Mouse (Mus musculus) ZHBTc4 (cell line): ENCODE measurements at regions not wholly inside any gene's neighbourhood (a gene's known extent, or its start where the extent isn't known, plus 50 kb on each side); places are given as distances from the start of the nearest gene placed in this dataset.

Source experiments
- DNase-seq: peaks from one replicate; pipeline ENCODE4 v3.0.0-alpha.2; 2011; ENCODE audit warnings: low read depth, low spot score

DNA sequence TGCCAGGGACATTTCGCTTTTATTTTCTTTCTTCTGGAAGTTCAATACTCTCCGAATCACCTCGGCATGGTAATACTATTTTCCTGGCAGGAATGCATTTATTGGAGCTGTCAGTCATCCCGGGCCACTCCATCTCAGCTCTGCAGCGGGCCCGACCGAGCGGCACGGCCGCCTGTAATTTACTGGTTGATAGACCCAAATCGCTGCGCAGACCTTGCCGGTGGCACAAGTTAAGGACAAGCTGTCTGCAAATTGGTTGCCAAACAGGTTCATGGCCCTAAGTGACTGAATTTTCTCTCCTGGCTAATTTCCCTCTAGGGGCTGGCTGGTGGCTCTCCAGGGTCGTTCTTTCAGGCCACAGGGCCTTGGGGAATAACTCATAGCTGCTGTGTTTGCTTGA lies 169.4 kb upstream of the Kcnab2 start:
- no peak for DNase-seq

DNA sequence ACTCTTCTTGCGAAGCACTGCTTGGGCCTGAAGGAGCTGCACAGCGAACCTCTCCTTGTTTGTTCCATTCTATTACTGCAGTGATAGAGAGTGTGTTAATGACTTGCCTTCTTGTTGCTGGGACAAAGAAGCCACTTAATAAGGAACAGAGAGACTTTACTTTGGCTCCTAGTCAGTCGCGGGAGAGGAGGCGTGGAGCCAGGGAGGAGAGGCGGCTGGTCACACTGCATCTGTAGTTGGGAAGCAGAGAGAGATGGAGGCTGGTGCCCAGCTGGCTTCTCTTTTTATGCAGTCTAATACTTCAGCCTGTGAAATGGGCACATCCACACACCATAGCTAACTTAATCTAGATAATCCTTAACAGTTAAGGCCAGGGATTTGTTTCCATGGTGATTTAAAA lies 159.4 kb upstream of the Kcnab2 start:
- DNase-seq: no peak

DNA sequence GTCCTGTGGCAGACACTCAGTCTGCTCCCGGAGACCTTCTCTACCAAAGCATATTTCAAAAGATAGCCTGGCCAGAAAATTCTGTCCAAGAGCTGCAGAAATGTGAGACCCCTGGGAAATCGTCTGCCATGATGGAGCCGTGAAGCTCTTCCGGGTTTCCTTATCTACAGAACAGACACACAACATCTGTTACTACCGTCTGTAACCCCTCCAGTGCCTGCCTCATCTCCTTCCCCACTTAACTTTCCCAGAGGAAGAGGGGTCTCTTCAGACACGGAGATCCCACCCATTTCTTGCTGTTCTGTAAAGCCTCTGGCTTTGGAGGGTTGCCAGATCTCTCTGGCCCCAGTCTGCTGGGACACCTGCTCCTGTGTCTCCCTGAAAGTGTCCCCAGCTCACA lies 156.2 kb upstream of the Kcnab2 start:
- DNase-seq: no peak

DNA sequence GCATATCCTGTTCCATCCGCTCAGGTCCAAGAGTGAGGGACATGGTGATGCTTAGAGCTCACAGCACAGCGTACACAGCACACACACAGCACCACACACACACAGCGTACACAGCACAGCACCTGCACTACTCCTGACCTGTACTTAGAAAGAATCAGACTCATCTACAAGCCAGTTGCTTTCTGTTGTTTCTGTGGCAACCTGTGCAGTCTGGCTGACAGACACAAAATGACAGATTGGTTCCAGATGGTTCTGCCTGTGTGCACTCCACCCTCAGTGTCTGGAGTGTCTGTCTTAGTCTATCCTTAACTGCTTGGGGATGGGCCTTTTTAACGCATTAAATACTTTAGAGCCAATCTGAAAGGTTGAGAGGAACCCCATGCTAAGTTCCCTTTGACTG lies 150.4 kb upstream of the Kcnab2 start:
- DNase-seq: peak; percentile 26

DNA sequence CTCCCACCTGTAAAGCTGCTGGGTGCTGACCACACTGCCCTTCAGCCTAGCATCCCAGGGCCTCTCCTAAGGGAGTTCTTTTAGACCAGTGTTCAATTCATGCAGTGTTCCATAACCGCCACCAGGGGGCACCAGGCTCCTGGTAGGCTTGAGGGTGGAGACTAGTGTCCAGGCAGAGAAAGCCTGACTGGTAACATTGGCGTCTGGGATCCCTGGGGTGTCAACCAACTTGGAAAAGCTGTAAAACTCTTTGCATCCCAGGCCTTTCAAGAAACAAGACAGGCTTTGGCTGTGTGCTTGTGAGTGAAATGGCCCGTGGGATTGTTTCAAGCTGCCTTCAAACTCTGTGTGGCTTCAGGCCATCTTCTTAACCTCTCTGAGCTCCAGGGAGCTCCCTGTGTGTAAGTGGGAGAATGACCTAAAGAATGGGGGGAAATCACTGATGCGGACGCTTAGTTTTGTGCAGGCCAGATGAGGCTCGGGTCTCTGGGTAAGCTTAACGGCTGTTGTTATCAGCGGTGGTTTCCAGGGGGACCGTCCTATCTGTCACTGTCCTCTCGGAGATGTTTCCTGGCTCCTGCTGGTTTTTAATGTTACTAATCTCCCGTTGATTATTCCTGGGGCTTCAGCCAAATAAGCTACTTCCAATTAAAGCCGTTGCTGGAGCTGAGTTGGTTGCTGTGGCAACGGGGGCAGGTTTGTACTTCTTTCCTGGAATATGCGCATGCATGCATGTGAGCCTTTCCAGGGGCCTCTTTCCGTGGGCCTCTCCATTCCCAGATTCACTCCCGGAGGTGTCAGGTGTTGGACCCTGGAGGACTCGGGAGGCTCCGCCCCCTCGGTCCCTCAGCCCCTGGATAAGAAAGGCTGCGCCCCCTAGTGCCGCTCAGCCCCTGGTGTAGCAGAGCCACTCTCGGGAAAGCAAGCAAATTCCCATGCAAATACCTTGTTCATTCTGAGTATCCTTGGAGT lies 147.6 kb upstream of the Kcnab2 start:
- peak; percentile 90 for DNase-seq

DNA sequence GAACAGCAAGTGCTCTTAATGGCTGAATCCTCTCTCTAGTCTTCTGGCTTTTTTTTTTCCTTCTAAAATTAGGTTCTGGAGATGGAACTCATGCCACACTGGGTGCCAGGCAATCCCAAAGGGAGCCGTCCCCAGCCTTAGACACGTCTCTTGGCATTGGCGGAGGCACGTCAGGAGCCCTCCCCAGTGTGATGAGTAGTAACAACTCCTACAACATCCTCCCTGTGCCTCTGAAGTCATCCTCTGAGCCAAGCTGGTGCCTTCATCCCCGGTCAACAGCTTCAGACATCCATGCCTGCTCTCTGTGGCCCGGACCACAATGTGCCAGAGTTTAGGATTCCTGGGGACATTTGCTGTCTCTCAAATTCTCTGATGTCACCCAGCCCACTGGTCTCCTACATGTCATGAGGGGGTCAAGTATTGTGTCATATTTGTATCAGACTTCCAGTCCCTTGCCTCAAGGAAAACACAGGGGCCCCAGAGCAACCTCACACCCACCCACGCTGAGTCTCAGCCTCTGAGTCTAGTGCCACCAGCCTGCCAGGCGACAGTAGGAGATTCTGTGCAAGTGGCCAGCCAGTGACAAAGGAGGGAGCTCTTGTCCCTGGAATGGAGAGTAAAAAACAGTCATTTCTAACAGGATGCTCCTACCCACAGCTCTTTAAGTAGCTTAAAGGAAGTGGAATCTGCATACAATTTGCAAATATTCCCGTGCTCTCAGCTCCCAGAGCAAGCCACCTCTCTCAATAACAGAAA lies 144.5 kb upstream of the Kcnab2 start:
- DNase-seq: no peak

DNA sequence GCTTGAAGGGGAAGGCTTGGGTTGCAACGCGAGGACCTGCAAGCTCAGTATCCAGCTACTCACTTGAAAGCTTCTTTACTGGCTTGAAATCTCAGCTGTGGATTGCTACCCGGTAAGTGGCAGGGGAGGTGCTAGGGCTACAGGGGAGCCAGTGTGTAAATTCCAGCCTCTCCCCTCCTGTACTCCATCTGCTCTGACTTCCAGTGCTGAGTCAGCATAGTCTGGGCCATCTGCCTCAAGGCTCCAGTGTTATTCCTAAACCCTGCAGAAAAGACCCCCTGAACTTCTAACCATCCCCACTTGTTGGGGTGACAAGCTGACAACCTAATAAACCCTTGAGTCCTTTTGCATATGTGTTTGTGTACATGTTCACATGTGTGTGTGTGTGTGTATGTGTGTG lies 140.0 kb upstream of the Kcnab2 start:
- DNase-seq: no peak

DNA sequence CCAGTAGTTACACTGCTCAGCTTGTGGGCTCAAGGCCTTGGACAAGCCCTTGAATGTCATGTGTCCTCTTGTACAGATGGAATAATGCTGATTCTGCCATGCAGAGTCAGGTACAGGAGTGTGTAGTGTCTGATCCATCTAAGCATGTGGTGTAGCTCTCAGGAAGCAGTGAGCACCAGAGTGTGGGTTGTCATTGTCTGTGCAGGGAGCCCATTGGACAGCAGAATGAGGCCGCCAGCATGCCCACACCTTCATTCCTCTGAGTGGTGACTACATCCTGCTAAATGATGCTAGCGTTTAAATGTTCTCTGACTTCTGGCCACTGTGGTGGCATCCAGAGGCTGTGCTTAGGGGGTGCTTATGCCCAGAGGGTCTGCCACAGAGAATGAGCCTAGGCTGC lies 137.5 kb upstream of the Kcnab2 start:
- DNase-seq: no peak

DNA sequence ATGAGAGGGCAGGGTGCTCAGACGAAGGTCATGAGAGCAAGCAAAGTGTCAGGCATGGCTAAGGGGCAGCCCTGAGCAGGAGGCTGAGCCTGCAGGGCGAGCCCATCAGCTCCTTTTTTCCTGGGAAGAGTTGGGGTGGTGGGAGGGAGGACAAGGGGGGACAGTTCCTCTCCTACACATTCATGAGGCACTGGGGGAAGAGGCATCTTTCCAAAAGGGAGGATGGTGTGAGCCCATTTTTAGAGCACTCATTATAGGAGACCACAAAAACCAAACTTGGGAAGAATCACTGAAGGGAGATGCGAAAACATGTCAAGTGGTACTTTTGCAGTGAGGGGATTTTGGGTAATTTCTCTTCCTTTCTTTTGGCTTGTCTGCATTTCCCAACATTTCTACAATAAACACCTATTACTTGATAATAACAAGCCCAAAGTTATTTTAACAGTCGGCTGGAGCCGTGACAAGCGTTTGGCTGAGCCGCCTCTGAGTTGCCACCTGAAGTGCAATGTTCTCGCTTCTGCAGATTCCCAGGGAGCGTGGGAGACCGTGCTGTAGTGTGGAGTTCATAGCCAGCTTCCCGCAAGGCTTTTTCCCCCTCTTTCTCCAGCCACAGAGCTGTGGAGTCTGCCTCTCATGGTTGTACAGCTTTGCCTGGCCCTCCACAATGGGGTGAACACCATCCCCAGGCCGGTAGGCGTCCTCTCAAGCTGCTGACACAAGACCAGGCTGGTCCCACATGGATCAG lies 136.9 kb upstream of the Kcnab2 start:
- no peak for DNase-seq
